Mouse (Mus musculus) limb, embryonic 15.5 days (tissue): ENCODE data around the gene Zfp966. TPM values are rescaled to one million over a fixed set of nuclear protein-coding genes. Genes with fewer than 3 reads are reported as not detected.
"Not testable (repeated sequence)": the region's sequence is repeated elsewhere in the genome, so short reads cannot be mapped to it uniquely, and the experiment has no call there.

Experiments
- ATAC-seq: fragments of 200-750 bp; cut with Nextera tagmentation; 2 replicates; pipeline ENCODE4 v1.8.0; 2017; ENCODE audit warnings: low read depth, moderate TSS enrichment; ENCODE audit not compliant: insufficient number of reproducible peaks, low FRiP score, low TSS enrichment
- H3K27ac ChIP-seq: fragments of 300-500 bp; sonication (generic); 2 replicates; pipeline ENCODE4 v1.5.1; 2015; ENCODE audit warnings: moderate library complexity, mild to moderate bottlenecking, inconsistent platforms
- H3K27me3 ChIP-seq: fragments of 300-500 bp; sonication (generic); 2 replicates; pipeline ENCODE4 v1.6.1; 2015; ENCODE audit warnings: inconsistent platforms
- H3K36me3 ChIP-seq: fragments of 300-500 bp; sonication (generic); 2 replicates; pipeline ENCODE4 v1.6.1; 2015; ENCODE audit warnings: inconsistent platforms
- H3K4me1 ChIP-seq: fragments of 300-500 bp; sonication (generic); 2 replicates; pipeline ENCODE4 v1.6.1; 2015; ENCODE audit warnings: inconsistent platforms
- H3K4me2 ChIP-seq: fragments of 300-500 bp; sonication (generic); 2 replicates; pipeline ENCODE4 v1.6.1; 2015; ENCODE audit warnings: mild to moderate bottlenecking, inconsistent platforms
- H3K4me3 ChIP-seq: fragments of 300-500 bp; sonication (generic); 2 replicates; pipeline ENCODE4 v1.5.1; 2015; ENCODE audit warnings: mild to moderate bottlenecking, inconsistent platforms
- H3K9ac ChIP-seq: fragments of 300-500 bp; sonication (generic); 2 replicates; pipeline ENCODE4 v1.6.1; 2015; ENCODE audit warnings: inconsistent platforms
- H3K9me3 ChIP-seq: fragments of 300-500 bp; sonication (generic); 2 replicates; pipeline ENCODE4 v1.6.1; 2016; ENCODE audit warnings: inconsistent platforms
- WGBS: fragments of 180-500 bp; shearing (Covaris S2); methylation state at CpG from one replicate; pipeline ENCODE4 v1.1.7; 2015; 5-methylcytosine and 5-hydroxymethylcytosine counted together
- polyA plus RNA-seq: library from polyadenylated mRNA; unstranded; fragments of >200 nt; fragmentation: Nextera tagmentation; extraction: Ambion mirVana; gene quantifications from 2 replicates; pipeline ENCODE4 v1.2.1, GENCODE M21; 2015

The Zfp966 gene
- polyA plus RNA-seq, result 3.1 and 3.3 TPM in 2 replicates

- WGBS, result no CpG with 5 or more reads among the region's 6 CpGs
- not testable (repeated sequence) for ATAC-seq
These were observed at the start of gene Zfp966 for GRCm38 (mm10) chr2:175931000-175931399. Gene Zfp966, minus strand, starts transcription at chr2:175931100.

GRCm38 (mm10) chr2:175965031-175965430 lies 34.1 kb upstream of the Zfp966 start, which contains the start of gene Gm2026:
Gene Gm2026, plus strand, starts transcription at chr2:175965331.
- not testable (repeated sequence) for H3K9ac ChIP-seq, H3K27me3 ChIP-seq, H3K27ac ChIP-seq, H3K36me3 ChIP-seq, ATAC-seq, H3K4me3 ChIP-seq, H3K4me2 ChIP-seq, H3K4me1 ChIP-seq, H3K9me3 ChIP-seq
- WGBS, result no CpG with 5 or more reads among the region's 4 CpGs

More at GRCm38 (mm10) chr2:175931000-175931399, at the start of gene Zfp966:
- not testable (repeated sequence) for H3K27ac ChIP-seq, H3K4me3 ChIP-seq, H3K36me3 ChIP-seq, H3K9ac ChIP-seq, H3K27me3 ChIP-seq, H3K4me2 ChIP-seq, H3K9me3 ChIP-seq, H3K4me1 ChIP-seq

- ATAC-seq, H3K27ac ChIP-seq, H3K4me3 ChIP-seq, H3K27me3 ChIP-seq, H3K36me3 ChIP-seq, H3K4me1 ChIP-seq, H3K9me3 ChIP-seq, H3K4me2 ChIP-seq, H3K9ac ChIP-seq: not testable (repeated sequence)
- no CpG with 5 or more reads among the region's 7 CpGs for WGBS
These were observed 61.9 kb downstream of the Zfp966 start, which contains the start of gene Gm6710 for GRCm38 (mm10) chr2:175869024-175869423. Gene Gm6710, plus strand, starts transcription at chr2:175869219.

Other genes starting within 250 kb of the Zfp966 start
- 17.9 and 24.7 TPM in 2 replicates for gene Zfp969, start 227.5 kb downstream of the Zfp966 start, polyA plus RNA-seq
- not detected in 2 replicates for gene Gm2007, start 189.6 kb downstream of the Zfp966 start, polyA plus RNA-seq
- 3.8 and 5.4 TPM in 2 replicates for gene Gm14288, start 130.0 kb downstream of the Zfp966 start, polyA plus RNA-seq
- gene Gm6710, start 61.9 kb downstream of the Zfp966 start, polyA plus RNA-seq, result 16.2 and 16.3 TPM in 2 replicates
- gene Gm2026, start 34.2 kb upstream of the Zfp966 start, polyA plus RNA-seq, result 20.0 and 28.1 TPM in 2 replicates
- gene Gm2004, start 218.7 kb upstream of the Zfp966 start, polyA plus RNA-seq, result 1.3 and 1.4 TPM in 2 replicates